Mouse (Mus musculus) E14TG2a.4 (cell line): ENCODE results near the gene Gmeb2.

ENCODE experiments used
- H3K27me3 ChIP-seq: 2 replicates; pipeline ENCODE4 v1.6.1; 2014; ENCODE audit warnings: low read length, control low read depth; ENCODE audit not compliant: insufficient read depth
- H3K36me3 ChIP-seq: 2 replicates; pipeline ENCODE4 v1.6.1; 2014; ENCODE audit warnings: low read length, control low read depth; ENCODE audit not compliant: insufficient read depth
- H3K4me1 ChIP-seq: replicated peaks from 2 replicates; pipeline ENCODE4 v1.6.1; 2014; ENCODE audit warnings: low read depth, low read length, control low read depth
- H3K4me3 ChIP-seq: replicated peaks from 2 replicates; pipeline ENCODE4 v1.5.1; 2014; ENCODE audit warnings: mild to moderate bottlenecking, low read length
- H3K9me3 ChIP-seq: 2 replicates; pipeline ENCODE4 v1.6.1; 2014; ENCODE audit warnings: low read length, control low read depth
- CTCF ChIP-seq: conservative IDR thresholded peaks from 2 replicates; pipeline ENCODE4 v1.5.1; 2014; ENCODE audit warnings: low read length
- NANOG ChIP-seq: IDR thresholded peaks from 2 replicates; pipeline ENCODE4 v1.6.1; 2014; ENCODE audit warnings: borderline replicate concordance, low read length, mixed read lengths
- POU5F1 ChIP-seq: IDR thresholded peaks from 2 replicates; pipeline ENCODE4 v1.6.1; 2014; ENCODE audit warnings: low read length, borderline replicate concordance

Gmeb2 gene

DNA sequence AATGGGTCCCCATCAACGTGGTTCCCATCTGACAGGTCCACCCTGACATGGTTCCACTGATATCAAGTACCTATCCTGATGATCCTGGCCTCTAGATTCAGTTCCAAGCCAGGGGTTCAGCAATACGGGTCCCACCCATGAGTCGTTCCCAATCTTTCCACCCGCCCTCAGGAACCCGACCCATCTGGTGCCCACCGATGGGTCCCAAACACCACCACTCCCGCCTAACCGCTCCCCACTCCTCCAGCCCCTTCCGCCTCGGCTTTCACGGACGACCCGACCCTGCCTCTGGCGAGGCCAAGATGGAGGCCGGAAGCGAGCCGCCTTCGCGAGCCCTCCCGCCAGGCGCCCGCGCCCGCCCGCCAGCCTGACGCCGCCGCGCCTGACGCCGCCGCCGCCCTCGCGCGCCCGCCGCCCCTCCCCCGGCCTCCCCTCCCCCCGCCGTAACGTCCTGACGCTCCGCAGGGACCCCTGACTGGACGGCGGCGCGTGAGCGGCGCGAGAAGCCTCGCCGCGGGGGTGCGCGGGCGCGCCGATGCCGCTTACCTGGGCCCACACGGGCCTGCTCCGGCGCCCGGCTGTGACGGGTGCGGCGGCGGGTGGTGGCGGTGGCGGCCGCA, 387 bp downstream of the Gmeb2 start:
- Histone ChIP-seq H3K9me3 (no peaks in the 10 kb centered on the region), H3K4me1 (peaks cover 59% of the 10 kb centered on the region), H3K36me3 (peaks cover 29% of the 10 kb centered on the region), H3K4me3 (peak overlapping the region; percentile 91), H3K27me3 (no peaks in the 10 kb centered on the region)
- TF ChIP-seq CTCF (no peak), NANOG (no peak), POU5F1 (no peak)

DNA sequence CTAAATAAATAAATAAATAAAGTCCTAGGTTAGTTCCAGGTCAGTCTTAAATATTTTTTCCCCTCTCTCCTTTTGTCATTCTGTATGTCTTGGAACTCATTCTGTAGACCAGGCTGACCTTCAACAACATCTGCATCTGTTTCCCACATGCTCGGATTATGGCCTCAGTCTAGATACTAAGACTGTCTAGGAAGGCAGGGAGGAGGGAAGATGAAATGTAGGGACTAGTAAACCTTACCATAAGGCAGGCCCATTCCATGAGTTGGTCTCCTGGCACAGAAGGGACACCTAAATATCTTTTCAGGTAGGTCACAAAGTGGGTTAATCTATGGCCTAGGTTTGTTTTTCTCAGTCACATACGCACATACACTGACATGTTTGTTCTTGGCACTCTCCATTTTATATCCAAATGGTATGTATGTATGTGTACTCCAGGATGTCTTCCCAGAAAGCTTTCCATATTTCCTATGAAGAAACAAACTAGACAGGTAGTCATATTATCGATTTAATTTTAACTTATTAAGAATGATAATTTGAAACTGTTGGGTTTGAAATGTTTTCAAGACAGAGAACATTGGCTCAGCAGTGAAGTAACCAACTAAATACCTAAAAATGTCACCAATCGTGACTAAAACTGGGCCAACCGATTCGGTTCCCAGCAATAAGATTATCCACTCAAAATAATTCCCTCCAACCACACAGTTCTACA, 1.1 kb downstream of the Gmeb2 start:
- Histone ChIP-seq H3K36me3 (peaks cover 36% of the 10 kb centered on the region), H3K27me3 (no peaks in the 10 kb centered on the region), H3K4me1 (peaks cover 65% of the 10 kb centered on the region), H3K4me3 (peak overlapping the region; percentile 91), H3K9me3 (no peaks in the 10 kb centered on the region)
- no peak for TF ChIP-seq NANOG
- no peak for TF ChIP-seq POU5F1

DNA sequence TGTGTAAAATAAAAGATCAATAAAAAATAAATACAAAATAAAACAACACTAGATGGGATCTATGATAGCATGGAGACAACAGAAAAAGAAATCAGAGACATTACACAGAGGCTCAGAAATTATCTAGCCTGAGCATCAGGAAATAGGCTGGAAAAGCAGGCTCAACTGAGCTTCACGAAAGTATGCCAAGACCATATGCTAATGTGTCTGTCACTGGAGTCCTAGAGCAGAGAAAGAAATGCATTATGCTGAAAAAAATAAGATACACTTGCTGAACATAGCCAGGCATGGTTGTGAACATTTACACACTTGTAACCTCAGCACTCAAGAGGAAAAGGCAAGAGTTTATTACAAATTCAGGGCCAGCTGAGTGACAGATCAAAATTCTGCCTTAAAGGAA, 7.9 kb downstream of the Gmeb2 start:
- no peaks in the 10 kb centered on the region for H3K9me3 ChIP-seq
- TF ChIP-seq CTCF (no peak), POU5F1 (no peak), NANOG (no peak)
- peaks cover 76% of the 10 kb centered on the region for H3K36me3 ChIP-seq
- H3K4me1 ChIP-seq, result peaks cover 23% of the 10 kb centered on the region
- H3K4me3 ChIP-seq, result no peak overlapping the region
- no peaks in the 10 kb centered on the region for H3K27me3 ChIP-seq

DNA sequence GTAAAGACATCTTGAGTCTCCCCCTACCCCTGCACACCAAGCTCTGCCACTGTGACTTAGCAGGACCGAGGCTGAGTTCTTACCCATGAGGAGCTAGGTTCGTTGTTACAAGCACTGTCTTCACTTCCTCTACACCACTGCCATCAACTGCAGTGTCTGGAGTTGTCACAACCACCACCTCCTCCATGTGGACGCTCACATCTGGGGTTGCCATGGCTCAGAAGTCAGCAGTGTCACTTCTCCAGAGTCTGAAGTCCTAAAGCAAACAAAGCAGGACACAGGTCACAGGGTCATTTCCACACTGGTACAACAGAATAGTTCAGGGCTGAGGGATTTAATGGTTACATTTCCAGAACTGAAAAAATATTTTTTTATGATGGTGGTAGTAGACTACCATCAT, 10.0 kb downstream of the Gmeb2 start:
- TF ChIP-seq POU5F1 (no peak), CTCF (no peak), NANOG (no peak)
- H3K4me3 ChIP-seq, result no peak overlapping the region
- H3K9me3 ChIP-seq, result no peaks in the 10 kb centered on the region
- H3K27me3 ChIP-seq, result no peaks in the 10 kb centered on the region
- H3K4me1 ChIP-seq, result peaks cover 9% of the 10 kb centered on the region
- H3K36me3 ChIP-seq, result peaks cover 86% of the 10 kb centered on the region

DNA sequence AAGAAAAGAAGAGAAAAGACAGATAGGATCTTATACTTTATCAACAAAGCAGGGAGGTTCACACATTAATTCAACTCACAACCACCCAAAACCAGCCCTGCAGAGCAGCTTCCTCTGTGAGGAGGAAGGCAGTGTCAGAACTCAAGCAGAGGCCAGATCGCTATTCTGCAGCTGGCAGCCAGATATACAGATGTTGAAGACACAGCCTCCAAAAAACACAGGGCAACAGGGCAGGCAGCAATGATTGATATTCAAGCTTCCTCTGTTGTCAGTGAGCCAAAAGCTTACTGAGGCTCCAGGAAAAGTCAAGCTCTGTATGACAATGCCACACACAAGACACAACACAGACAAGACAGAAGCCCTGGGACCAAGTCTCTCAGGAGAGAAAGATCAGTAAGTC, 11.1 kb downstream of the Gmeb2 start:
- Histone ChIP-seq H3K4me1 (peaks cover 8% of the 10 kb centered on the region), H3K36me3 (peaks cover 81% of the 10 kb centered on the region), H3K4me3 (no peak overlapping the region), H3K27me3 (no peaks in the 10 kb centered on the region), H3K9me3 (no peaks in the 10 kb centered on the region)
- TF ChIP-seq NANOG, result no peak

DNA sequence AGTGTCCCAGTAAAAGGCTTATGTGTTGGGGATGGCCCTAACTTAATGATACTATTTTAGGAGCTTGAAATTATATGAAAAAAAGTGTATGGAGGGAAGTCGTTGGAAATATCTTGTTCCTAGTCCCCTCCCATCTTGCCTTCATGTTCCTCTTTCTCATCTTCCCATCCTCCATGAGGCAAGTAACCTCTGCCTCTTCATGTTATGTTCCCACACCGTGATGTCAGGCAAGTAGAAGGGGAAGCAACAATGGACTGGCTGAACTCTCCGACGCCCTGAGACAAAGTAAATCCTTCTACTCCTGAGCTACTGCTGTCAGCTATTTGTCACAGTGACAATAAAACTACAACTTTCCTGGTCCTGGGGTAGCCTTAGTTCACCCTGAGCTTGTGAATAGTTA, 13.2 kb downstream of the Gmeb2 start:
- no peaks in the 10 kb centered on the region for H3K9me3 ChIP-seq
- H3K4me1 ChIP-seq, result peaks cover 8% of the 10 kb centered on the region
- TF ChIP-seq CTCF, result no peak
- no peak for TF ChIP-seq POU5F1
- no peak for TF ChIP-seq NANOG
- no peaks in the 10 kb centered on the region for H3K27me3 ChIP-seq
- H3K4me3 ChIP-seq, result no peak overlapping the region
- H3K36me3 ChIP-seq, result peaks cover 82% of the 10 kb centered on the region

DNA sequence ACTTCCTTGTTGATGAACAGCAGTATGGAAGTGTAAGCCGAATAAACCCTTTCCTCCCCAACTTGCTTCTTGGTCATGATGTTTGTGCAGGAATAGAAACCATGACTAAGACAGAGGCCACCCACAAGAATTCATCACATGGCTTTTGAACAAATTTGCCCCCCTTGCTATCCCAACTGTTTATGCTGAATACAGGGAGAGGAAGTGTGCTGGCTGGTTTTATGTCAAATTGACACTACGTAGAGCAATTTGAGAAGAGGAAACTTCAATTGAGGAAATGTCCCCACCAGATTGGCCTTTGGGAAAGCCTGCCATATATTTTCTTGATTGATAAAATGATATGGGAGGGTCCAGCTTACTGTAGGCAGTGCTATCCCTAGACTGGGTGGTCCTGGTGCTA, 14.0 kb downstream of the Gmeb2 start:
- peaks cover 80% of the 10 kb centered on the region for H3K36me3 ChIP-seq
- no peaks in the 10 kb centered on the region for H3K9me3 ChIP-seq
- H3K4me1 ChIP-seq, result peaks cover 8% of the 10 kb centered on the region
- H3K4me3 ChIP-seq, result no peak overlapping the region
- no peaks in the 10 kb centered on the region for H3K27me3 ChIP-seq
- TF ChIP-seq CTCF (no peak), POU5F1 (no peak), NANOG (no peak)

DNA sequence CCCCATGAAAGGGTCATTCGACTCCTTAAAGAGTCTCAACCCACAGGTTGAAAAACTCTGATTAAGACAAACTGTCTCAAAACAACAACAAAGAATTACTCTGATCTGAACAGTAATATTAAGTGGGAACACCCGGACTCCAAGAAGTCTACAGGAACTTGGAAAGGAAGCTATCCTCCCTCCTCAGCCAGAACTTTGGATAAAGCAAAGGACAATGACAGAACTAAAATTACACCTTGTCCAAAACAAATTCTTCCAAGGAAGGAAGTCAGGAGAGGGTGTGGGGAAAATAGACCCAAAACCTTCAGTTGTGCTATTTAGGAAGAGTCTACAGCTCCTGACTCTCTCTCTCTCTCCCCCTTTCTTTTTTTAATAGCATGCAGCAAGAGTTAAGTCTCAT, 15.7 kb downstream of the Gmeb2 start:
- Histone ChIP-seq H3K9me3 (no peaks in the 10 kb centered on the region), H3K4me1 (peaks cover 8% of the 10 kb centered on the region), H3K36me3 (peaks cover 72% of the 10 kb centered on the region), H3K4me3 (no peak overlapping the region), H3K27me3 (no peaks in the 10 kb centered on the region)
- TF ChIP-seq POU5F1, result no peak
- no peak for TF ChIP-seq NANOG
- no peak for TF ChIP-seq CTCF

DNA sequence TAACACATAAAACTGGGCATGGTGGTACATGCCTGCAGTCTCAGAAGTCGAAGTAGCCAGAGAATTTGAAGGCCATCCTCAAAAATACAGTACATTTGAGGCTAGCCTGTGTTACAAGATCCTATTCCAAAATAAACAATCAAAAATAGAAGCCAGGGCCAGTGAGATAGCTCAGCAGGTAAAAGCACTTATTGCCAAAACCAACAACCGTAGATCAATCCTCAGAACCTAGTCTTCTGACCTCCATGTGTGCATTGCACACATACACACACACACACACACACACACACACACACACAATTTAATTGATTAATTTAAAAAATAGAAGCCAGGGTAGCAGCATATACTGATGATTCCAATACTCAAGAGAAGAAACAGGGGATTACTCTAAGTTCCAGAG, 21.0 kb downstream of the Gmeb2 start:
- TF ChIP-seq POU5F1, result no peak
- no peak for TF ChIP-seq NANOG
- no peak for TF ChIP-seq CTCF
- Histone ChIP-seq H3K4me1 (no peaks in the 10 kb centered on the region), H3K4me3 (no peak overlapping the region), H3K36me3 (peaks cover 76% of the 10 kb centered on the region), H3K9me3 (no peaks in the 10 kb centered on the region), H3K27me3 (no peaks in the 10 kb centered on the region)

DNA sequence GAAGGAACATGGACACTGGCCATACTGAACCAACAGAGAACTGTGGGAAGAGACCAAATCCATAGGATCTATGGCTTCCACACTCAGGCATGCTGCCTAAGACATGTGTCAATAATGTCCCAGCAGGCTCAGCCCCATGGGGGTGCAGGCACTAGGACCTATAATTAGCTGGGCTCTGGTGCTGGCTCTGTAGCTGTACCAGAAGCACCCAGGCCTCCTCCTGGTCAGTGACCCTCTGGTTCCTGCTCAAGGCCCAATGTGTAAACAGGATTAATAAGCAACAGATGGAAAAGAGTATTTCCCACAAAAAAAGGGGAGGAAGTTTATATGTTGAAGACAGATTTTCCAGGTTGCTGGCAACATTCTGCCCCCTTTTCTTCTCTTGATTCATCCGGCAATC, 34.6 kb downstream of the Gmeb2 start:
- H3K4me3 ChIP-seq, result no peak overlapping the region
- no peaks in the 10 kb centered on the region for H3K9me3 ChIP-seq
- H3K36me3 ChIP-seq, result peaks cover 78% of the 10 kb centered on the region
- H3K27me3 ChIP-seq, result no peaks in the 10 kb centered on the region
- no peaks in the 10 kb centered on the region for H3K4me1 ChIP-seq
- no peak for TF ChIP-seq POU5F1
- TF ChIP-seq NANOG, result no peak
- no peak for TF ChIP-seq CTCF
